Mouse (Mus musculus): ENCODE measurements around the gene Dcaf11.

- TF ChIP-seq POLR2A (IDR thresholded peaks at IDR 0.05; ENCODE audit: insufficient read depth, low read length) (no peak), CTCF (IDR thresholded peaks at IDR 0.05; ENCODE audit: low read depth, low read length) (no peak)
Measured at GRCm38 (mm10) chr14:55524785-55525184, 35.0 kb upstream of the Dcaf11 start, which contains the start of gene Nrl.
